Mouse (Mus musculus) frontal cortex, postnatal 36 days (tissue): ENCODE measurements around the gene Serpina1b.
"Not testable (repeated sequence)": the region's sequence is repeated elsewhere in the genome, so short reads cannot be mapped to it uniquely, and the experiment has no call there.

Experiments
- DNase-seq, 2 experiments: peaks; one replicate each; pipeline ENCODE4 v3.0.0; 2022; ENCODE audit warnings: low spot score in 2 of 2

Serpina1b gene

GRCm38 (mm10) chr12:103830273-103830672 is at the start of gene Serpina1b:
TSS of gene Serpina1b (minus strand) at chr12:103830373.
- DNase-seq = not testable (repeated sequence)

- not testable (repeated sequence) for DNase-seq
These were observed 36.7 kb upstream of the Serpina1b start for GRCm38 (mm10) chr12:103866873-103867272.

GRCm38 (mm10) chr12:103863101-103863974 is 33.2 kb upstream of the Serpina1b start, which contains the start of gene Serpina1a:
TSS of gene Serpina1a (minus strand) at chr12:103863562.
- DNase-seq = not testable (repeated sequence)

GRCm38 (mm10) chr12:103860976-103861375 is 30.8 kb upstream of the Serpina1b start:
- no peak for DNase-seq

GRCm38 (mm10) chr12:103860571-103860970 is 30.4 kb upstream of the Serpina1b start:
- not testable (repeated sequence) for DNase-seq

GRCm38 (mm10) chr12:103859584-103859983 is 29.4 kb upstream of the Serpina1b start:
- DNase-seq = not testable (repeated sequence)

GRCm38 (mm10) chr12:103853032-103853431 is 22.9 kb upstream of the Serpina1b start:
- DNase-seq = not testable (repeated sequence)

GRCm38 (mm10) chr12:103827661-103828372 is 2.4 kb downstream of the Serpina1b start:
- not testable (repeated sequence) for DNase-seq

GRCm38 (mm10) chr12:103823826-103824225 is 6.3 kb downstream of the Serpina1b start:
- not testable (repeated sequence) for DNase-seq

GRCm38 (mm10) chr12:103773246-103773851 is 56.8 kb downstream of the Serpina1b start, which contains the start of gene Serpina1d:
TSS of gene Serpina1d (minus strand) at chr12:103773592.
- not testable (repeated sequence) for DNase-seq

GRCm38 (mm10) chr12:103770597-103770996 is 59.6 kb downstream of the Serpina1b start:
- not testable (repeated sequence) for DNase-seq

GRCm38 (mm10) chr12:103763083-103763482 is 67.1 kb downstream of the Serpina1b start:
- not testable (repeated sequence) for DNase-seq

- not testable (repeated sequence) for DNase-seq
These were observed 69.9 kb downstream of the Serpina1b start for GRCm38 (mm10) chr12:103760316-103760715.

GRCm38 (mm10) chr12:103745957-103746356 is 84.2 kb downstream of the Serpina1b start:
- DNase-seq = not testable (repeated sequence)

- not testable (repeated sequence) for DNase-seq
These were observed 92.2 kb downstream of the Serpina1b start for GRCm38 (mm10) chr12:103737791-103738580.

- not testable (repeated sequence) for DNase-seq
These were observed 94.6 kb downstream of the Serpina1b start for GRCm38 (mm10) chr12:103735566-103735965.

GRCm38 (mm10) chr12:103735101-103735500 is 95.1 kb downstream of the Serpina1b start:
- DNase-seq = not testable (repeated sequence)

GRCm38 (mm10) chr12:103711537-103711936 is 118.6 kb downstream of the Serpina1b start:
- DNase-seq = no peak

- no peak for DNase-seq
These were observed 119.8 kb downstream of the Serpina1b start for GRCm38 (mm10) chr12:103710405-103710804.

- no peak for DNase-seq
These were observed 124.1 kb downstream of the Serpina1b start for GRCm38 (mm10) chr12:103706113-103706512.

GRCm38 (mm10) chr12:103705547-103705946 is 124.6 kb downstream of the Serpina1b start:
- no peak for DNase-seq
